ENCODE assay signal across 20 mouse cellular contexts in genomic region chr9:56134614-56135013, GRCm38 (mm10). TPM values are rescaled to one million over a fixed set of nuclear protein-coding genes. Genes with fewer than 3 reads are reported as not detected.
DNase-seq lines count a peak whose midpoint lies in the region; ATAC-seq lines count a peak whose summit lies in the region.
"Had no signal": no experiment of that assay in that cellular context is flagged by ENCODE, and none has a peak within 500 bp of the region (broad histone marks: within the 10 kb centered on the region; RNA-seq: fewer than 3 reads in every experiment).

No protein-coding gene starts in this region.

- intact Hi-C loops in heart, postnatal 25 days (cut with DNase I): no loop called here
- intact Hi-C loops in left cerebral cortex, postnatal 36 days (cut with DNase I): no loop called here

- H3K36me3 ChIP-seq in heart, embryonic 13.5 days: peaks cover 85% of the 10 kb centered on the region
- peaks cover 76% of the 10 kb centered on the region for H3K36me3 ChIP-seq in limb, embryonic 15.5 days
- H3K36me3 ChIP-seq in forebrain, embryonic 16.5 days (ENCODE audit: control insufficient read depth, insufficient read depth): peaks cover 38% of the 10 kb centered on the region

- no peak overlapping the region for H3K9ac ChIP-seq in heart, embryonic 13.5 days
- no peak overlapping the region for H3K9ac ChIP-seq in limb, embryonic 15.5 days
- no peak overlapping the region for H3K9ac ChIP-seq in forebrain, embryonic 16.5 days (replicated peaks; ENCODE audit: low read depth, low read length)
- H3K9ac ChIP-seq: embryonic facial prominence, embryonic 13.5 days; hindbrain, embryonic 12.5 days; midbrain, embryonic 12.5 days had no signal

- H3K4me1 ChIP-seq in heart, embryonic 13.5 days: peaks cover 58% of the 10 kb centered on the region
- 0 out of 2 replicates have a peak, but pooled peaks cover 4% of the 10 kb centered on the region for H3K4me1 ChIP-seq in limb, embryonic 15.5 days
- H3K4me1 ChIP-seq in forebrain, embryonic 16.5 days (replicated peaks; ENCODE audit: control insufficient read depth, insufficient read depth, low read length): no peaks in the 10 kb centered on the region
- H3K4me1 ChIP-seq: hindbrain, embryonic 12.5 days; midbrain, embryonic 12.5 days had no signal

- no peaks in the 10 kb centered on the region for H3K9me3 ChIP-seq in heart, embryonic 13.5 days
- H3K9me3 ChIP-seq in limb, embryonic 15.5 days: no peaks in the 10 kb centered on the region
- no peaks in the 10 kb centered on the region for H3K9me3 ChIP-seq in forebrain, embryonic 16.5 days (ENCODE audit: control insufficient read depth, low read length)
- H3K9me3 ChIP-seq: embryonic facial prominence, embryonic 13.5 days; hindbrain, embryonic 12.5 days; midbrain, embryonic 12.5 days had no signal

- H3K27ac ChIP-seq in heart, embryonic 13.5 days (replicated peaks): peak overlapping the region; percentile 60
- H3K27ac ChIP-seq in limb, embryonic 15.5 days: peak overlapping the region; percentile 17; the same call in 1 of the 2 replicates
- H3K27ac ChIP-seq in forebrain, embryonic 16.5 days (ENCODE audit: low read length): no peak overlapping the region
- H3K27ac ChIP-seq: embryonic facial prominence, embryonic 13.5 days; hindbrain, embryonic 12.5 days; midbrain, embryonic 12.5 days had no signal

- ATAC-seq in heart, embryonic 13.5 days (ENCODE audit: extremely low read depth, insufficient number of reproducible peaks, low FRiP score, low TSS enrichment): no peak
- ATAC-seq in limb, embryonic 15.5 days (ENCODE audit: insufficient number of reproducible peaks, low FRiP score, low TSS enrichment, low read depth): no peak
- ATAC-seq in forebrain, embryonic 16.5 days: no peak
- ATAC-seq: forebrain, embryonic 14.5 days had no signal

- DNase-seq in heart, postnatal 25 days (ENCODE audit: low spot score): no peak
- peak; percentile 32 to 43 for DNase-seq in left cerebral cortex, adult 18-20 months (ENCODE audit: low spot score in 2 of 2)
- DNase-seq in left cerebral cortex, postnatal 36 days (ENCODE audit: low spot score in 2 of 2): no peak
- peak; percentile 20 for DNase-seq in 3T3-L1 (ENCODE audit: low read depth, low spot score)
- DNase-seq: adrenal gland, adult 2 months; cerebellum, adult 18-20 months; cerebellum, postnatal 14 days; gastrocnemius, postnatal 14 days; kidney, adult 18-20 months; kidney, postnatal 4 days; lung, postnatal 14 days; right cerebral cortex, postnatal 14 days; thymus, postnatal 25 days had no signal

- H3K27me3 ChIP-seq in heart, embryonic 13.5 days (replicated peaks): no peaks in the 10 kb centered on the region
- no peaks in the 10 kb centered on the region for H3K27me3 ChIP-seq in limb, embryonic 15.5 days
- no peaks in the 10 kb centered on the region for H3K27me3 ChIP-seq in forebrain, embryonic 16.5 days (replicated peaks; ENCODE audit: control insufficient read depth, insufficient read depth, low read length)
- H3K27me3 ChIP-seq: embryonic facial prominence, embryonic 13.5 days; hindbrain, embryonic 12.5 days; midbrain, embryonic 12.5 days had no signal

- H3K4me2 ChIP-seq in heart, embryonic 13.5 days: no peak overlapping the region
- H3K4me2 ChIP-seq in limb, embryonic 15.5 days: no peak overlapping the region; the same call in 1 of the 2 replicates
- no peak overlapping the region for H3K4me2 ChIP-seq in forebrain, embryonic 16.5 days (ENCODE audit: low read length)
- H3K4me2 ChIP-seq: embryonic facial prominence, embryonic 13.5 days; hindbrain, embryonic 12.5 days; midbrain, embryonic 12.5 days had no signal

- no peak overlapping the region for H3K4me3 ChIP-seq in heart, embryonic 13.5 days
- H3K4me3 ChIP-seq in limb, embryonic 15.5 days: no peak overlapping the region
- no peak overlapping the region for H3K4me3 ChIP-seq in forebrain, embryonic 16.5 days (replicated peaks; ENCODE audit: low read length)
- H3K4me3 ChIP-seq: embryonic facial prominence, embryonic 13.5 days; hindbrain, embryonic 12.5 days; midbrain, embryonic 12.5 days had no signal

- WGBS in heart, embryonic 13.5 days: 66% methylated on average over 4 of the region's 4 CpGs
- WGBS in limb, embryonic 15.5 days: 72% methylated on average over 4 of the region's 4 CpGs
- WGBS in forebrain, embryonic 16.5 days: 73% methylated on average over 4 of the region's 4 CpGs

RNA-seq across cellular contexts. Expression of gene Tspan3, which starts 30.7 kb away (rescaled TPM):
- 400 and 449 TPM in 2 replicates for polyA plus RNA-seq in heart, embryonic 13.5 days (2015; fragmentation: Nextera tagmentation; extraction: Ambion mirVana)
- 100 to 1,000 TPM; 184 to 203 TPM for total RNA-seq in heart, postnatal 25 days (2021)
- total RNA-seq in left cerebral cortex, adult 18-20 months (2021): 100 to 1,000 TPM; 347 to 373 TPM
- total RNA-seq in left cerebral cortex, postnatal 36 days (2021): 100 to 1,000 TPM; 345 to 387 TPM
- polyA plus RNA-seq in limb, embryonic 15.5 days (2015; fragmentation: Nextera tagmentation; extraction: Ambion mirVana): 463 and 504 TPM in 2 replicates
- polyA plus RNA-seq in forebrain, embryonic 16.5 days (2015; fragmentation: Nextera tagmentation; extraction: Ambion mirVana): 553 and 582 TPM in 2 replicates

RNA-seq across cellular contexts. Expression of gene Pstpip1, which starts 44.9 kb away (rescaled TPM):
- polyA plus RNA-seq in heart, embryonic 13.5 days (2015; fragmentation: Nextera tagmentation; extraction: Ambion mirVana): 0.55 and 1.4 TPM in 2 replicates
- total RNA-seq in heart, postnatal 25 days (2021): 1 to 10 TPM in 1 of 2 experiments, under 1 TPM in 1; 0.83 to 1.8 TPM
- 1 to 10 TPM; 2.3 to 2.8 TPM for total RNA-seq in left cerebral cortex, adult 18-20 months (2021)
- 1 to 10 TPM; 1.9 to 2.6 TPM for total RNA-seq in left cerebral cortex, postnatal 36 days (2021)
- polyA plus RNA-seq in limb, embryonic 15.5 days (2015; fragmentation: Nextera tagmentation; extraction: Ambion mirVana): 3.1 and 4.1 TPM in 2 replicates
- 0.29 and 0.70 TPM in 2 replicates for polyA plus RNA-seq in forebrain, embryonic 16.5 days (2015; fragmentation: Nextera tagmentation; extraction: Ambion mirVana)

Comparison
In these comparisons a context has a peak if more than half of its experiments do, and no peak if none do; other contexts are left out.
1. DNase-seq: peak in left cerebral cortex, adult 18-20 months (2 of 2) and 3T3-L1 (single experiment); none in heart, postnatal 25 days (single experiment) and left cerebral cortex, postnatal 36 days (0 of 2).